Mouse (Mus musculus): ENCODE data around the gene Tprn. TPM values are rescaled to one million over a fixed set of nuclear protein-coding genes. Genes with fewer than 3 reads are reported as not detected.
A peak's percentile ranks its signal among the peaks of the same experiment; 100 is the strongest.

The Tprn gene
- polyA plus RNA-seq, 1 experiment from 2014 or later = 5.3 TPM

DNA sequence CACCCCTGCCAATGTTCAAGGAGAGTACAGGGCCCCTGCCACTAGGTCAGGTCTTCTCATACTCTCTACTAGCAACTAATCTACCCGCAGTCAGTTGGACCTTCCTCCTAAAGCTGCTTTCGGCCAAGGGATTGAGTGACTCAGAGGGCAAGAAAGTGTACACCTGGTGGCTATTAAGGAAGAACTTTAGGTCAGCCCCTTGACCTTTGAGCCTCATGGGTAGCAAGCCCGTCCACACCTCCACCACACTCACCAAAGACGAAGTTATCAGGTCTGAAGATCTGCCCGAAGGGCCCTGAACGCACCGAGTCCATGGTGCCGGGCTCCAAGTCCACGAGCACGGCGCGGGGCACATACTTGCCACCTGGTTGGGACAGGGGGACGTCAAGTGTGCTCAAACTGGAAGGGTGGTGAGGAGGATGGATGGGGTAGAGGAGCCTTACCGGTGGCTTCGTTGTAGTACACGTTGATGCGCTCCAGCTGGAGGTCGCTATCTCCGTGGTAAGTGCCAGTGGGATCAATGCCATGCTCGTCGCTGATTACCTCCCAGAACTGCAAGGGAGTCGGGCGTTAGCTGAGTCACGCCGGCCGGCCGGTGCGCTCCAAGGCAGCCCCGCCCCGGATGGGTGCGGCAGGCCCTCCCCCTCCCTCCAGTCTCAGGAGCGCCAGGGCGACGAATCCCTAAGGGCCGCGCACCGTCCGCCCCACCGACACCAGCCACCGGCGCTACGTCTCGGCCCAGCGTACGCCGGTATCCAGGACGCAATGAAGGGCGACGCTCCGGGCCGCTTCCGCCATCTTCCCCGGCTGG lies 38.5 kb upstream of the Tprn start:
- H3K36me3 ChIP-seq (replicated peaks; ENCODE audit: insufficient read depth, low read length) = peaks cover 13% of the 10 kb centered on the region
- peak overlapping the region; percentile 74 for H3K4me2 ChIP-seq (ENCODE audit: low read depth, low read length)
- 2% methylated on average over 53 of the region's 53 CpGs for WGBS (ENCODE audit: insufficient replicate concordance)
- peaks cover 19% of the 10 kb centered on the region for H3K4me1 ChIP-seq (ENCODE audit: insufficient read depth)
- peak overlapping the region; percentile 99 for H3K27ac ChIP-seq (ENCODE audit: low read depth)
- H3K9me3 ChIP-seq (ENCODE audit: low read length) = no peaks in the 10 kb centered on the region
- DNase-seq (peak; percentile 95), ATAC-seq (peak; percentile 78)
- H3K9ac ChIP-seq (replicated peaks) = peak overlapping the region; percentile 84
- TF ChIP-seq EP300 (IDR thresholded peaks at IDR 0.05; ENCODE audit: low read depth) = no peak
- TF ChIP-seq CTCF (IDR thresholded peaks at IDR 0.05; ENCODE audit: low read depth) = no peak
- H3K4me3 ChIP-seq (ENCODE audit: low read depth, low read length) = peak overlapping the region; percentile 69
- H3K27me3 ChIP-seq (ENCODE audit: insufficient read depth, low read length) = no peaks in the 10 kb centered on the region

DNA sequence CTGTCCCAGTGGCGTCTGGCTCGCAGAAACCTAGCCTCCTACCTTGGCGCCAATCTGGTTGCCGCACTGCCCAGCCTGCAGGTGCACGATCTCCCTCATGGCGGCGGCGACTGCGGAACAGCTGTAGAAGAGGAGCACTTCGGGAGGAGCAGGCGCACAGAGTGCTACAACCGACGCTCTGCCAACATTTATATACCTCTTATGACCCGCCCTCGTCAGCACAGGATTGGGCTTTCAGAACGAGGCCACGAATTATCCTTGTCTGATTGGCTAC lies 38.0 kb upstream of the Tprn start, which contains the start of gene Tubb4b:
Gene Tubb4b, minus strand, starts transcription at position 211 of the 274 bp plus-strand sequence.
- Histone ChIP-seq H3K4me3 (ENCODE audit: low read depth, low read length) (peak within 1 kb of the TSS; percentile 69), H3K4me1 (ENCODE audit: insufficient read depth) (peaks cover 21% of the 10 kb centered on the region), H3K27me3 (ENCODE audit: insufficient read depth, low read length) (no peaks in the 10 kb centered on the region), H3K9me3 (ENCODE audit: low read length) (no peaks in the 10 kb centered on the region), H3K9ac (replicated peaks) (peak within 1 kb of the TSS; percentile 84), H3K4me2 (ENCODE audit: low read depth, low read length) (peak within 1 kb of the TSS; percentile 74), H3K36me3 (replicated peaks; ENCODE audit: insufficient read depth, low read length) (peaks cover 13% of the 10 kb centered on the region), H3K27ac (ENCODE audit: low read depth) (peak within 1 kb of the TSS; percentile 99)
- ATAC-seq (no peak), DNase-seq (no peak)
- no peak for TF ChIP-seq EP300 (IDR thresholded peaks at IDR 0.05; ENCODE audit: low read depth)
- TF ChIP-seq CTCF (IDR thresholded peaks at IDR 0.05; ENCODE audit: low read depth) = peak; percentile 37
- WGBS (ENCODE audit: insufficient replicate concordance) = 0% methylated on average over 17 of the region's 17 CpGs

DNA sequence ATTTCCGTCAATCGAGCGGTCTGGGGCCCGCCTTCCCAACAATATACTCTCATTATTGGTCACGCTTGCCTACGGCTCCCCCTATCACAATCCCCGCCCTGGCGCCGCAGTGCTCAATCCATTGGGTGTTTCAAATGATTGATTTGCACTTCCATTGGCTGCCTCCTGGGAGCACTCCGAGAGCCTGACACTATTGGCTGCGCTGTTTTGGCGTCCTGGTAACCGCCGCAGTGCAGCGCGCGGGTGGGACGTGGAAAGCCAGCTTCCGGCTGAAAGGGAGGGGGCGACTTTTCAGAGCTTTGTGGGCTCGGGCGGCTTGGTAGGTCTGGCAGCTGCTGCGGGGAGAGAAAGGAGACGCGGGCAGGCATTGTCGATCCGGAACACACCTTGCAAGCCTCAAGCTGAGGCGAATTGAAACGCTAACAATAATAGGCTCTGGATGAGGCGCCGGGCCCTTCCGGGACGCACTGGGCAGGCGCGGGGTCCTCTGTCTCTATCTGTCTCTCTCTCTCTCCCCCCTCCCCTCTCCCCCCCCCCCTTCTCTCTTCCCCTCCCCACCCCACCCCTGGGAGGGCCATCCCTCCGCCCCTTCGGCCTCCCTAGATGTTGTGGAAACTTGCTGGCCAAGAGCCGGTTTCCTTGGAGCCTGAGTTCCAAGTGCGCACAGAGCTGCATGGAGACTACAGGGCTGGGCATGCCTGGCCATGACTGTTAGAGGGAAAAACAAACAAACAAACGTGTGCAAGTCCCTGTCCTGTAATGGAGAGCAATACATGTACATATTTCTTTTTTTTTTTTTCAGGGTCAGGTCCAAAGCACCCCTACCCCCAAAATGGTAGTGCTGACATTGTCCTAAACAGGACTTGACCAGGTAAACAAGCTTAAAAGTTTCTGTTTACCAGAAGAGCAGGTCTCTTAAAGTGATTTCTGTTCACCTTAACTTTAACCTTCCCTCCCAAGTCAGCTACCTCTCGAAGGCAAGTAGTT lies 37.4 kb upstream of the Tprn start:
- H3K9ac ChIP-seq (replicated peaks) = peak overlapping the region; percentile 76
- peaks cover 21% of the 10 kb centered on the region for H3K4me1 ChIP-seq (ENCODE audit: insufficient read depth)
- peak overlapping the region; percentile 90 for H3K27ac ChIP-seq (ENCODE audit: low read depth)
- H3K4me2 ChIP-seq (ENCODE audit: low read depth, low read length) = peak overlapping the region; percentile 73
- TF ChIP-seq EP300 (IDR thresholded peaks at IDR 0.05; ENCODE audit: low read depth) (peak; percentile 79; the same call in 1 of the 2 replicates), CTCF (IDR thresholded peaks at IDR 0.05; ENCODE audit: low read depth) (peak; percentile 19; the same call in 1 of the 2 replicates)
- H3K9me3 ChIP-seq (ENCODE audit: low read length) = no peaks in the 10 kb centered on the region
- H3K36me3 ChIP-seq (replicated peaks; ENCODE audit: insufficient read depth, low read length) = peaks cover 13% of the 10 kb centered on the region
- DNase-seq (peak; percentile 96), ATAC-seq (peak; percentile 89)
- WGBS (ENCODE audit: insufficient replicate concordance) = 2% methylated on average over 41 of the region's 41 CpGs
- H3K4me3 ChIP-seq (ENCODE audit: low read depth, low read length) = peak overlapping the region; percentile 69
- no peaks in the 10 kb centered on the region for H3K27me3 ChIP-seq (ENCODE audit: insufficient read depth, low read length)

DNA sequence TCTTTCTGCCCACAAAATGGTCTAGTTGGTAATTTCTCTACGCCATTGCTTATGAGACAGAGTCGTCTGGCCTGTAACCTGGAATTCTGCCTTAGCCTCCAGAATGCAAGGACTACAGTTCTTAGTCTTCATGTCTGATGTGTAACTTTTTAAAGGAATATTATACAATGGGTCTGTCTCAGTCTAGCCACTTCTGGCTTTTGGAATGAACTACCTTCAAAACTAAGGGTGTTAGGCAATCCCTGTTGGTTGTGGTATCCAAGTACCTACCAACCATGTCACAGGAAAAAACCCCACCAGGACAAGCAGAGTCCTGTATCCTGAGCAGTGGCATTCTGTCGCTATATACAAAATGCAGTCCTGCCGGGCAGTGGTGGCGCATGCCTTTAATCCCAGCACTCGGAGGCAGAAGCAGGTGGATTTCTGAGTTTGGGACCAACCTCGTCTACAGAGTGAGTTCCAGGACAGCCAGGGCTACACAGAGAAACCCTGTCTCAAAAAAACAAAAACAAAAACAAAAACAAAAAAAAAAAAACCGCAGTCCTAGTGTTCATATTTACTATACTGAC lies 36.5 kb upstream of the Tprn start:
- ATAC-seq = no peak
- Histone ChIP-seq H3K9ac (replicated peaks) (peak overlapping the region; percentile 76), H3K27ac (ENCODE audit: low read depth) (peak overlapping the region; percentile 90), H3K4me2 (ENCODE audit: low read depth, low read length) (peak overlapping the region; percentile 73), H3K4me3 (ENCODE audit: low read depth, low read length) (peak overlapping the region; percentile 59), H3K4me1 (ENCODE audit: insufficient read depth) (peaks cover 21% of the 10 kb centered on the region), H3K36me3 (replicated peaks; ENCODE audit: insufficient read depth, low read length) (peaks cover 13% of the 10 kb centered on the region), H3K9me3 (ENCODE audit: low read length) (no peaks in the 10 kb centered on the region), H3K27me3 (ENCODE audit: insufficient read depth, low read length) (no peaks in the 10 kb centered on the region)
- TF ChIP-seq EP300 (IDR thresholded peaks at IDR 0.05; ENCODE audit: low read depth) (no peak), CTCF (IDR thresholded peaks at IDR 0.05; ENCODE audit: low read depth) (no peak)
- no peak for DNase-seq
- 82% methylated on average over 8 of the region's 8 CpGs for WGBS (ENCODE audit: insufficient replicate concordance)

DNA sequence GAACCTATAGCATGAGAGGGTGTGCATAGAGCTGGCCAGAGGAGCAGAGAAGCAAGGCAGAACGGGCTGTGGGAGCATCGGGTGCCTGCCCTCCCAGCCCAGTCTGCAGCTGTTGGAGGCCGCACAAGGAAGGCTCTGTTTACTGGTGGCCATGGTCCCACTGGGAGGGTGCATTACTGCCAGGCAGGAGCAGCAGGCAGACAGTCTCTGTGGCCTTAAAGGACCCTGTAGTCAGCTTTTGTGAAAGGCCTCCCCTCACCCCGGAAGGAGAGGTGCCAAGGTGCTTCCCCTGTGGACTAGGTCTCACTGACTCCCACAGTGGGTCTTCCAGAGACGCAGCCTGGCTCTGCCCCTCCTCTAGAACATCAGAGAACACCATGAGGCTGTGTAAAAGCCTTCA lies 35.6 kb upstream of the Tprn start:
- DNase-seq (no peak), ATAC-seq (no peak)
- Histone ChIP-seq H3K36me3 (replicated peaks; ENCODE audit: insufficient read depth, low read length) (peaks cover 7% of the 10 kb centered on the region), H3K27me3 (ENCODE audit: insufficient read depth, low read length) (no peaks in the 10 kb centered on the region), H3K4me3 (ENCODE audit: low read depth, low read length) (no peak overlapping the region), H3K9ac (replicated peaks) (no peak overlapping the region), H3K9me3 (ENCODE audit: low read length) (no peaks in the 10 kb centered on the region), H3K4me2 (ENCODE audit: low read depth, low read length) (no peak overlapping the region), H3K27ac (ENCODE audit: low read depth) (no peak overlapping the region), H3K4me1 (ENCODE audit: insufficient read depth) (peaks cover 19% of the 10 kb centered on the region)
- TF ChIP-seq CTCF (IDR thresholded peaks at IDR 0.05; ENCODE audit: low read depth) = no peak
- no peak for TF ChIP-seq EP300 (IDR thresholded peaks at IDR 0.05; ENCODE audit: low read depth)
- WGBS (ENCODE audit: insufficient replicate concordance) = 79% methylated on average over 5 of the region's 5 CpGs
